In the genomic region with DNA sequence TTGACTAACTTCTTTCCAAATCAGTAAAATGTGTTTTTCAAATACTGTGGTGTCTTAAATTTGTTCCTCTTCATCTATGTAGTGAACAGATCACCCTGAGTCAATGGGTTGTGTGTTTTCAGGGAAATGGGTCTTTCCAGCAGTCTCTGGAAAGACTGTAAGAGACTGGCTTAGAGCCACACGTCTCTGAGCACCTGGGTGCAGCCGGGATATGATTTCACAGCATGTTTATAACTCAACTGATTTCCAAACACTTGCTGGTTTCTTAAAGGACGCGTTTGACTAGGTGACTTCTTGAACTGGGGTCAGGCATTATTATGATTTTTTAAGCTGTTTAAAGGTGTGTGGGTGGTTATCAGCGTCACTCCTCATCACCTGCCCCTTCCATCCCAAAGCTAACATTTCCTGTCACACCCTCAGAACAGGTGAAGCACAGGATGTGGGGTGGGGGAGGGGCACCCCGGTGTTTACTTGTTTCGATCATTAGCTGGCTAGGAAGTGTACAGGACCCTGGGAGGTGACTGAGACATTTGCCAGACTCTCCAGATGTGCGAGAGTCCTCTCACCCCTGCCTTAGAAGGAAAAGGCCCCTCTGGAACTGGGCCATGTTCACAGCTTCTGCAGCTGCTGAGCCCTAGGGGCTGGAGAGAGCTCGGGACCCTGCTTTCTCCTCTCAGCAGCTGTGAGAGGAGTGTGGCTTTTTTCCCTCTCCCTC, we compare ENCODE assay signal across 10 mouse cellular contexts.
DNase-seq lines count a peak whose midpoint lies in the region; ATAC-seq lines count a peak whose summit lies in the region.
"Had no signal": no experiment of that assay in that cellular context is flagged by ENCODE, and none has a peak within 500 bp of the region (broad histone marks: within the 10 kb centered on the region; RNA-seq: fewer than 3 reads in every experiment).

No protein-coding gene starts in this region.

- peak; percentile 0 for DNase-seq in cerebellum, adult 11 months
- no peak for DNase-seq in cerebellum, adult 18-20 months
- DNase-seq in CD4-positive, CD25-positive, alpha-beta regulatory T cell, adult 2 months (ENCODE audit: low read depth, low spot score) = peak; percentile 47
- peak; percentile 51 for DNase-seq in gastrocnemius, postnatal 14 days
- no peak for DNase-seq in adipocyte (ENCODE audit: low spot score)
- no peak for DNase-seq in liver, embryonic 11.5 days (ENCODE audit: low spot score)

- H3K4me3 ChIP-seq in limb, embryonic 12.5 days (replicated peaks) = no peak overlapping the region
- no peak overlapping the region for H3K4me3 ChIP-seq in liver, embryonic 11.5 days (ENCODE audit: low read depth, low read length)
- H3K4me3 ChIP-seq: hindbrain, embryonic 15.5 days; neural tube, embryonic 12.5 days had no signal

- no peaks in the 10 kb centered on the region for H3K36me3 ChIP-seq in limb, embryonic 12.5 days
- no peaks in the 10 kb centered on the region for H3K36me3 ChIP-seq in liver, embryonic 11.5 days (ENCODE audit: control insufficient read depth, insufficient read depth, low read length)
- H3K36me3 ChIP-seq: hindbrain, embryonic 15.5 days; neural tube, embryonic 12.5 days had no signal

- ATAC-seq in limb, embryonic 12.5 days (ENCODE audit: insufficient number of reproducible peaks, insufficient read depth, low FRiP score, low TSS enrichment, low read depth) = peak; percentile 96
- ATAC-seq in megakaryocyte, adult 5-6 weeks (ENCODE audit: poor library complexity, severe bottlenecking) = no peak
- no peak for ATAC-seq in liver, embryonic 11.5 days (replicated peaks; ENCODE audit: low FRiP score)

- no peaks in the 10 kb centered on the region for H3K27me3 ChIP-seq in limb, embryonic 12.5 days
- H3K27me3 ChIP-seq in liver, embryonic 11.5 days (replicated peaks; ENCODE audit: control insufficient read depth, insufficient read depth, low read length) = no peaks in the 10 kb centered on the region
- H3K27me3 ChIP-seq: hindbrain, embryonic 15.5 days; neural tube, embryonic 12.5 days had no signal

- peak overlapping the region; percentile 45 for H3K4me2 ChIP-seq in limb, embryonic 12.5 days
- H3K4me2 ChIP-seq in liver, embryonic 11.5 days = no peak overlapping the region
- H3K4me2 ChIP-seq: neural tube, embryonic 12.5 days had no signal

- peak overlapping the region; percentile 20 for H3K27ac ChIP-seq in limb, embryonic 12.5 days
- no peak overlapping the region for H3K27ac ChIP-seq in liver, embryonic 11.5 days (ENCODE audit: low read depth, low read length)
- H3K27ac ChIP-seq: hindbrain, embryonic 15.5 days; neural tube, embryonic 12.5 days had no signal

- no peaks in the 10 kb centered on the region for H3K9me3 ChIP-seq in limb, embryonic 12.5 days
- no peaks in the 10 kb centered on the region for H3K9me3 ChIP-seq in liver, embryonic 11.5 days (ENCODE audit: control insufficient read depth, low read length)
- H3K9me3 ChIP-seq: hindbrain, embryonic 15.5 days; neural tube, embryonic 12.5 days had no signal

- 12% methylated on average over 9 of the region's 9 CpGs for WGBS in limb, embryonic 12.5 days
- 51% methylated on average over 9 of the region's 9 CpGs for WGBS in liver, embryonic 11.5 days

- intact Hi-C loops in gastrocnemius, postnatal 14 days (cut with DNase I; ENCODE audit: low total_unique reads) = no loop called here

- H3K4me1 ChIP-seq in limb, embryonic 12.5 days (replicated peaks) = peaks cover 27% of the 10 kb centered on the region
- H3K4me1 ChIP-seq in liver, embryonic 11.5 days (replicated peaks; ENCODE audit: control insufficient read depth, insufficient read depth, low read length) = no peaks in the 10 kb centered on the region
- H3K4me1 ChIP-seq: hindbrain, embryonic 15.5 days; neural tube, embryonic 12.5 days had no signal

- no peak overlapping the region for H3K9ac ChIP-seq in limb, embryonic 12.5 days (replicated peaks)
- no peak overlapping the region for H3K9ac ChIP-seq in liver, embryonic 11.5 days (ENCODE audit: low read depth, low read length)
- H3K9ac ChIP-seq: hindbrain, embryonic 15.5 days; neural tube, embryonic 12.5 days had no signal

Comparison
In these comparisons a context has a peak if more than half of its experiments do, and no peak if none do; other contexts are left out.
1. DNase-seq: peak in cerebellum, adult 11 months (single experiment), CD4-positive, CD25-positive, alpha-beta regulatory T cell, adult 2 months (single experiment) and gastrocnemius, postnatal 14 days (single experiment); none in cerebellum, adult 18-20 months (0 of 2), adipocyte (single experiment) and liver, embryonic 11.5 days (single experiment).